Mouse (Mus musculus) bone marrow, adult 2 months (tissue): ENCODE measurements around the gene Rhoh.

ENCODE experiments used
- CTCF ChIP-seq: fragments of 200-500 bp; IDR thresholded peaks from 2 replicates; pipeline ENCODE4 v1.5.1; 2011; ENCODE audit warnings: low read length, control low read depth; ENCODE audit not compliant: control insufficient read depth, insufficient read depth
- POLR2A ChIP-seq: fragments of 200-500 bp; IDR thresholded peaks from 2 replicates; pipeline ENCODE4 v1.6.1; 2011; ENCODE audit warnings: low read depth, mild to moderate bottlenecking, control low read depth, low read length, borderline replicate concordance; ENCODE audit not compliant: control insufficient read depth

GRCm38 (mm10) chr5:65858898-65859297, 2.1 kb upstream of the Rhoh start:
- TF ChIP-seq CTCF (no peak), POLR2A (no peak)
